ENCODE assay signal across 8 mouse cellular contexts in genomic region chr4:40947565-40948159, GRCm38 (mm10). TPM values are rescaled to one million over a fixed set of nuclear protein-coding genes. Genes with fewer than 3 reads are reported as not detected.
A peak's percentile ranks its signal among the peaks of the same experiment; 100 is the strongest.
DNase-seq lines count a peak whose midpoint lies in the region; ATAC-seq and TF ChIP-seq lines count a peak whose summit lies in the region.

No protein-coding gene starts in this region.

- H3K27ac ChIP-seq in heart, embryonic 13.5 days (replicated peaks) = peak overlapping the region; percentile 86
- H3K27ac ChIP-seq in CH12.LX (ENCODE audit: insufficient read depth, low read depth) = peak overlapping the region; percentile 49
- H3K27ac ChIP-seq in embryonic fibroblast, embryonic 13.5 days (ENCODE audit: insufficient read depth, low read length) = peak overlapping the region; percentile 41
- H3K27ac ChIP-seq in limb, embryonic 13.5 days = peak overlapping the region; percentile 87
- peak overlapping the region; percentile 66; the same call in 1 of the 2 replicates for H3K27ac ChIP-seq in neural tube, embryonic 12.5 days

- no peaks in the 10 kb centered on the region for H3K9me3 ChIP-seq in heart, embryonic 13.5 days
- no peaks in the 10 kb centered on the region for H3K9me3 ChIP-seq in CH12.LX (replicated peaks; ENCODE audit: low read length)
- H3K9me3 ChIP-seq in limb, embryonic 13.5 days = no peaks in the 10 kb centered on the region
- H3K9me3 ChIP-seq in neural tube, embryonic 12.5 days = no peaks in the 10 kb centered on the region

- peaks cover 24% of the 10 kb centered on the region for H3K4me1 ChIP-seq in heart, embryonic 13.5 days
- H3K4me1 ChIP-seq in CH12.LX (ENCODE audit: control insufficient read depth in 1 of 2, insufficient read depth in 2 of 2) = peaks cover 9 to 35% of the 10 kb centered on the region in 2 experiments; a peak in 3 of 4 replicates
- H3K4me1 ChIP-seq in embryonic fibroblast, embryonic 13.5 days (ENCODE audit: control insufficient read depth, insufficient read depth, low read length) = 0 out of 2 replicates have a peak, but pooled peaks cover 4% of the 10 kb centered on the region
- H3K4me1 ChIP-seq in limb, embryonic 13.5 days = peaks cover 26% of the 10 kb centered on the region
- H3K4me1 ChIP-seq in neural tube, embryonic 12.5 days = peaks cover 24% of the 10 kb centered on the region

- H3K9ac ChIP-seq in heart, embryonic 13.5 days = peak overlapping the region; percentile 92
- H3K9ac ChIP-seq in CH12.LX (ENCODE audit: insufficient read depth, low read depth) = peak overlapping the region; percentile 94
- peak overlapping the region; percentile 95 for H3K9ac ChIP-seq in limb, embryonic 13.5 days
- H3K9ac ChIP-seq in neural tube, embryonic 12.5 days = peak overlapping the region; percentile 92

- ATAC-seq in heart, embryonic 13.5 days (ENCODE audit: extremely low read depth, insufficient number of reproducible peaks, low FRiP score, low TSS enrichment) = 0 out of 2 replicates have a peak, but pooled peaks have one; percentile 6
- ATAC-seq in limb, embryonic 13.5 days (ENCODE audit: low FRiP score, low read depth) = peak; percentile 71
- ATAC-seq in neural tube, embryonic 12.5 days (ENCODE audit: low FRiP score, low read depth) = peak; percentile 37; the same call in 1 of the 2 replicates

- H3K4me2 ChIP-seq in heart, embryonic 13.5 days = peak overlapping the region; percentile 82
- H3K4me2 ChIP-seq in CH12.LX (ENCODE audit: insufficient read depth, low read depth, poor library complexity, severe bottlenecking) = peak overlapping the region; percentile 79
- H3K4me2 ChIP-seq in limb, embryonic 13.5 days (replicated peaks) = peak overlapping the region; percentile 77
- H3K4me2 ChIP-seq in neural tube, embryonic 12.5 days (replicated peaks) = peak overlapping the region; percentile 87

- WGBS in heart, embryonic 13.5 days = under 1% methylated on average over 39 of the region's 40 CpGs
- WGBS in limb, embryonic 13.5 days = under 1% methylated on average over 40 of the region's 40 CpGs
- WGBS in neural tube, embryonic 12.5 days = under 1% methylated on average over 40 of the region's 40 CpGs

- peak overlapping the region; percentile 79 for H3K4me3 ChIP-seq in heart, embryonic 13.5 days
- H3K4me3 ChIP-seq in CH12.LX (replicated peaks in 1 of 3; ENCODE audit: low read depth in 2 of 3, low read length in 2 of 3, poor library complexity in 1 of 3) = peak overlapping the region; percentile 89 to 97 (median 95)
- H3K4me3 ChIP-seq in embryonic fibroblast, embryonic 13.5 days (ENCODE audit: insufficient read depth, low read length) = peak overlapping the region; percentile 83
- H3K4me3 ChIP-seq in limb, embryonic 13.5 days = peak overlapping the region; percentile 86
- peak overlapping the region; percentile 87 for H3K4me3 ChIP-seq in neural tube, embryonic 12.5 days

- in situ Hi-C loops in CH12.LX (cut with MboI; ENCODE audit: low pct_ligation_motif_present, low pct_unique_long_range_greater_than_20kb, low sequenced_read_pairs) = no loop called here

- DNase-seq in heart, postnatal 4 days = no peak
- peak; percentile 47 for DNase-seq in CH12.LX (ENCODE audit: extremely low read depth)
- DNase-seq in spleen, postnatal 36 days (ENCODE audit: low spot score in 2 of 2) = no peak
- DNase-seq in cerebellum, adult 11-12 months = no peak

- no peaks in the 10 kb centered on the region for H3K27me3 ChIP-seq in heart, embryonic 13.5 days (replicated peaks)
- no peaks in the 10 kb centered on the region for H3K27me3 ChIP-seq in CH12.LX (replicated peaks)
- no peaks in the 10 kb centered on the region for H3K27me3 ChIP-seq in limb, embryonic 13.5 days
- no peaks in the 10 kb centered on the region for H3K27me3 ChIP-seq in neural tube, embryonic 12.5 days (replicated peaks)

- peaks cover 28% of the 10 kb centered on the region for H3K79me2 ChIP-seq in CH12.LX (replicated peaks; ENCODE audit: control insufficient read depth, extremely low read depth, insufficient read depth, poor library complexity, severe bottlenecking)

- H3K36me3 ChIP-seq in heart, embryonic 13.5 days = peaks cover 61% of the 10 kb centered on the region
- peaks cover 18 to 64% of the 10 kb centered on the region in 2 experiments for H3K36me3 ChIP-seq in CH12.LX (replicated peaks in 1 of 2; ENCODE audit: control insufficient read depth in 1 of 2, insufficient read depth in 1 of 2, low read length in 1 of 2)
- H3K36me3 ChIP-seq in limb, embryonic 13.5 days = peaks cover 50% of the 10 kb centered on the region
- H3K36me3 ChIP-seq in neural tube, embryonic 12.5 days = peaks cover 54% of the 10 kb centered on the region

- dilution Hi-C loops in CH12.LX (cut with MboI; ENCODE audit: extremely low pct_ligation_motif_present, extremely low pct_unique_long_range_greater_than_20kb, low sequenced_read_pairs) = no loop called here

- no peak for TF ChIP-seq CTCF in CH12.LX (conservative IDR thresholded peaks at IDR 0.05 in 1 of 2, IDR thresholded peaks at IDR 0.05 in 1 of 2; ENCODE audit: low read depth in 2 of 2, low read length in 2 of 2)
- no peak for TF ChIP-seq CTCF in embryonic fibroblast, embryonic 13.5 days (IDR thresholded peaks at IDR 0.05; ENCODE audit: borderline replicate concordance, insufficient read depth, low read length)

- no peak for TF ChIP-seq EP300 in CH12.LX (IDR thresholded peaks at IDR 0.05; ENCODE audit: low read length)

- TF ChIP-seq POLR2A in CH12.LX (IDR thresholded peaks at IDR 0.05; ENCODE audit: low read depth, low read length) = no peak
- no peak for TF ChIP-seq POLR2A in embryonic fibroblast, embryonic 13.5 days (IDR thresholded peaks at IDR 0.05; ENCODE audit: low read depth, low read length)

- no peak for TF ChIP-seq RAD21 in CH12.LX (IDR thresholded peaks at IDR 0.05; ENCODE audit: low read depth, low read length)

TF ChIP-seq in CH12.LX, 34 proteins besides CTCF, POLR2A, EP300 and RAD21:
- TF ChIP-seq MYC (IDR thresholded peaks at IDR 0.05; ENCODE audit: low read depth, low read length) (0 out of 2 replicates have a peak, but pooled peaks have one; percentile 30), USF2 (conservative IDR thresholded peaks at IDR 0.05; ENCODE audit: low read depth, low read length) (no peak), SIN3A (IDR thresholded peaks at IDR 0.05; ENCODE audit: low read length) (peak; percentile 37; the same call in 1 of the 2 replicates), CHD1 (IDR thresholded peaks at IDR 0.05; ENCODE audit: low read depth, low read length) (no peak), MAX (IDR thresholded peaks at IDR 0.05; ENCODE audit: low read length) (peak; percentile 28; the same call in 1 of the 2 replicates)

RNA-seq across cellular contexts. Expression of gene Bag1, which starts 0.4 kb away (rescaled TPM):
- 168 and 177 TPM in 2 replicates for polyA plus RNA-seq in heart, embryonic 13.5 days (2015; fragmentation: Nextera tagmentation; extraction: Ambion mirVana)
- 100 to 1,000 TPM; 196 to 204 TPM for total RNA-seq in heart, postnatal 4 days (2021)
- total RNA-seq in CH12.LX (2012; rRNA removed) (105 and 123 TPM in 2 replicates), CH12.LX (2014; rRNA removed) (149 and 190 TPM in 2 replicates)
- polyA plus RNA-seq in CH12.LX (2012; ENCODE audit: insufficient read length, low read depth) = 161 and 193 TPM in 2 replicates
- 134 and 147 TPM in 2 replicates for polyA plus RNA-seq in embryonic fibroblast, embryonic 13.5 days (2011; ENCODE audit: insufficient read length, low read depth, missing spikeins)
- polyA plus RNA-seq in limb, embryonic 13.5 days (2015; fragmentation: Nextera tagmentation; extraction: Ambion mirVana) = 205 and 213 TPM in 2 replicates
- polyA plus RNA-seq in neural tube, embryonic 12.5 days (2016; fragmentation: Nextera tagmentation; extraction: Ambion mirVana) = 238 and 242 TPM in 2 replicates

RNA-seq across cellular contexts. Expression of gene Chmp5, which starts 0.5 kb away (rescaled TPM):
- 64.6 and 76.6 TPM in 2 replicates for polyA plus RNA-seq in heart, embryonic 13.5 days (2015; fragmentation: Nextera tagmentation; extraction: Ambion mirVana)
- 10 to 100 TPM; 37.9 to 38.5 TPM for total RNA-seq in heart, postnatal 4 days (2021)
- total RNA-seq in CH12.LX (2012; rRNA removed) = 51.6 and 53.0 TPM in 2 replicates
- total RNA-seq in CH12.LX (2014; rRNA removed) = 86.7 and 88.1 TPM in 2 replicates
- 43.6 and 45.9 TPM in 2 replicates for polyA plus RNA-seq in CH12.LX (2012; ENCODE audit: insufficient read length, low read depth)
- polyA plus RNA-seq in embryonic fibroblast, embryonic 13.5 days (2011; ENCODE audit: insufficient read length, low read depth, missing spikeins) = 118 TPM in 2 replicates
- polyA plus RNA-seq in limb, embryonic 13.5 days (2015; fragmentation: Nextera tagmentation; extraction: Ambion mirVana) = 111 and 112 TPM in 2 replicates
- 154 and 155 TPM in 2 replicates for polyA plus RNA-seq in neural tube, embryonic 12.5 days (2016; fragmentation: Nextera tagmentation; extraction: Ambion mirVana)

RNA-seq across cellular contexts. Expression of gene Nfx1, which starts 23.0 kb away (rescaled TPM):
- 50.3 and 54.9 TPM in 2 replicates for polyA plus RNA-seq in heart, embryonic 13.5 days (2015; fragmentation: Nextera tagmentation; extraction: Ambion mirVana)
- 10 to 100 TPM; 35.8 to 38.5 TPM for total RNA-seq in heart, postnatal 4 days (2021)
- total RNA-seq in CH12.LX (2012; rRNA removed) = 53.7 and 55.5 TPM in 2 replicates
- total RNA-seq in CH12.LX (2014; rRNA removed) = 70.5 and 75.2 TPM in 2 replicates
- polyA plus RNA-seq in CH12.LX (2012; ENCODE audit: insufficient read length, low read depth) = 87.0 and 89.8 TPM in 2 replicates
- 57.7 and 70.6 TPM in 2 replicates for polyA plus RNA-seq in embryonic fibroblast, embryonic 13.5 days (2011; ENCODE audit: insufficient read length, low read depth, missing spikeins)
- 99.0 and 106 TPM in 2 replicates for polyA plus RNA-seq in limb, embryonic 13.5 days (2015; fragmentation: Nextera tagmentation; extraction: Ambion mirVana)
- 96.8 and 96.9 TPM in 2 replicates for polyA plus RNA-seq in neural tube, embryonic 12.5 days (2016; fragmentation: Nextera tagmentation; extraction: Ambion mirVana)

RNA-seq across cellular contexts. Expression of gene Spink4, which starts 27.8 kb away (rescaled TPM):
- 9.3 and 11.4 TPM in 2 replicates for polyA plus RNA-seq in heart, embryonic 13.5 days (2015; fragmentation: Nextera tagmentation; extraction: Ambion mirVana)
- 1 to 10 TPM; 2.7 to 2.8 TPM for total RNA-seq in heart, postnatal 4 days (2021)
- total RNA-seq in CH12.LX (2012; rRNA removed) (not detected in 2 replicates), CH12.LX (2014; rRNA removed) (not detected in 2 replicates)
- polyA plus RNA-seq in CH12.LX (2012; ENCODE audit: insufficient read length, low read depth) = not detected in 2 replicates
- not detected in 2 replicates for polyA plus RNA-seq in embryonic fibroblast, embryonic 13.5 days (2011; ENCODE audit: insufficient read length, low read depth, missing spikeins)
- not detected in 2 replicates for polyA plus RNA-seq in limb, embryonic 13.5 days (2015; fragmentation: Nextera tagmentation; extraction: Ambion mirVana)
- polyA plus RNA-seq in neural tube, embryonic 12.5 days (2016; fragmentation: Nextera tagmentation; extraction: Ambion mirVana) = not detected in 2 replicates

Comparison
In these comparisons a context has a peak if more than half of its experiments do, and no peak if none do; other contexts are left out.
1. ATAC-seq: peak in every context shown above with its lines; median percentile 71 in limb, embryonic 13.5 days; 37 in neural tube, embryonic 12.5 days; 6 in heart, embryonic 13.5 days.